8 mouse cellular contexts compared by ENCODE assay signal in genomic region chr4:117645031-117645435, GRCm38 (mm10). TPM values are rescaled to one million over a fixed set of nuclear protein-coding genes. Genes with fewer than 3 reads are reported as not detected.
DNase-seq lines count a peak whose midpoint lies in the region; ATAC-seq lines count a peak whose summit lies in the region.

No protein-coding gene starts in this region.

- H3K36me3 ChIP-seq in heart, embryonic 11.5 days (ENCODE audit: control insufficient read depth, insufficient read depth, low read length), result no peaks in the 10 kb centered on the region; the same call in 1 of the 2 replicates
- H3K36me3 ChIP-seq in forebrain, embryonic 13.5 days (ENCODE audit: poor library complexity, severe bottlenecking), result peaks cover 11% of the 10 kb centered on the region
- H3K36me3 ChIP-seq in midbrain, embryonic 10.5 days, result peaks cover 18% of the 10 kb centered on the region

- H3K9me3 ChIP-seq in heart, embryonic 11.5 days (replicated peaks; ENCODE audit: control insufficient read depth, low read length), result no peaks in the 10 kb centered on the region
- no peaks in the 10 kb centered on the region for H3K9me3 ChIP-seq in forebrain, embryonic 13.5 days (replicated peaks)
- no peaks in the 10 kb centered on the region for H3K9me3 ChIP-seq in midbrain, embryonic 10.5 days (replicated peaks)

- no peak overlapping the region for H3K9ac ChIP-seq in heart, embryonic 11.5 days (ENCODE audit: low read depth, low read length)
- peak overlapping the region; percentile 51 for H3K9ac ChIP-seq in forebrain, embryonic 13.5 days

- no peak overlapping the region for H3K4me3 ChIP-seq in heart, embryonic 11.5 days (ENCODE audit: low read depth, low read length)
- H3K4me3 ChIP-seq in forebrain, embryonic 13.5 days, result no peak overlapping the region; the same call in 1 of the 2 replicates
- H3K4me3 ChIP-seq in midbrain, embryonic 10.5 days, result peak overlapping the region; percentile 30; the same call in 1 of the 2 replicates

- 53% methylated on average over 22 of the region's 22 CpGs for WGBS in heart, embryonic 11.5 days (ENCODE audit: insufficient replicate concordance)
- 13% methylated on average over 22 of the region's 22 CpGs for WGBS in forebrain, embryonic 13.5 days
- WGBS in midbrain, embryonic 10.5 days, result 37% methylated on average over 22 of the region's 22 CpGs

- H3K27ac ChIP-seq in heart, embryonic 11.5 days (ENCODE audit: low read depth, low read length), result no peak overlapping the region
- peak overlapping the region; percentile 88 for H3K27ac ChIP-seq in forebrain, embryonic 13.5 days
- peak overlapping the region; percentile 78 for H3K27ac ChIP-seq in midbrain, embryonic 10.5 days (replicated peaks)

- peak overlapping the region; percentile 40; the same call in 1 of the 2 replicates for H3K4me2 ChIP-seq in heart, embryonic 11.5 days
- peak overlapping the region; percentile 45 for H3K4me2 ChIP-seq in forebrain, embryonic 13.5 days

- H3K27me3 ChIP-seq in heart, embryonic 11.5 days (ENCODE audit: control insufficient read depth, insufficient read depth, low read length), result no peaks in the 10 kb centered on the region
- no peaks in the 10 kb centered on the region for H3K27me3 ChIP-seq in forebrain, embryonic 13.5 days
- peaks cover 62% of the 10 kb centered on the region for H3K27me3 ChIP-seq in midbrain, embryonic 10.5 days (ENCODE audit: low read depth, poor library complexity, severe bottlenecking)

- intact Hi-C loops in heart, postnatal 25 days (cut with DNase I), result no loop called here

- no peak for DNase-seq in heart, postnatal 25 days (ENCODE audit: low spot score)
- DNase-seq in midbrain, embryonic 10.5 days (ENCODE audit: low spot score), result peak; percentile 55
- DNase-seq in embryo, embryonic 9.5 days (ENCODE audit: extremely low spot score), result no peak
- no peak for DNase-seq in spleen, postnatal 4 days (ENCODE audit: low spot score in 2 of 2)
- no peak for DNase-seq in adrenal gland, postnatal 36 days

- H3K4me1 ChIP-seq in heart, embryonic 11.5 days (ENCODE audit: control insufficient read depth, insufficient read depth, low read length), result peaks cover 20% of the 10 kb centered on the region
- H3K4me1 ChIP-seq in forebrain, embryonic 13.5 days, result peaks cover 59% of the 10 kb centered on the region
- peaks cover 62% of the 10 kb centered on the region for H3K4me1 ChIP-seq in midbrain, embryonic 10.5 days

- no peak for ATAC-seq in heart, embryonic 11.5 days (replicated peaks; ENCODE audit: insufficient number of reproducible peaks, low FRiP score, low TSS enrichment)
- peak; percentile 90 for ATAC-seq in cerebellum, adult (ENCODE audit: insufficient number of reproducible peaks, low FRiP score, low TSS enrichment)
- ATAC-seq in forebrain, embryonic 13.5 days, result peak; percentile 88

RNA-seq across cellular contexts. Expression of gene Dmap1, which starts 37.0 kb away (rescaled TPM):
- polyA plus RNA-seq in heart, embryonic 11.5 days (2014; fragmentation: Nextera tagmentation; extraction: Ambion mirVana), result 51.3 and 53.0 TPM in 2 replicates
- 10 to 100 TPM; 18.3 to 19.0 TPM for total RNA-seq in heart, postnatal 25 days (2021)
- polyA plus RNA-seq in forebrain, embryonic 13.5 days (2015; fragmentation: Nextera tagmentation; extraction: Ambion mirVana), result 73.6 and 76.7 TPM in 2 replicates
- 74.3 and 80.7 TPM in 2 replicates for polyA plus RNA-seq in midbrain, embryonic 10.5 days (2016; fragmentation: Nextera tagmentation; extraction: Ambion mirVana)
- total RNA-seq in adrenal gland, postnatal 36 days (2021), result 10 to 100 TPM; 25.2 to 27.3 TPM
